Mouse (Mus musculus) neural tube, embryonic 12.5 days (tissue): ENCODE results near the gene Fbn1. TPM values are rescaled to one million over a fixed set of nuclear protein-coding genes. Genes with fewer than 3 reads are reported as not detected.
"Not testable (repeated sequence)": the region's sequence is repeated elsewhere in the genome, so short reads cannot be mapped to it uniquely, and the experiment has no call there.

Experiments
- ATAC-seq: fragments of 200-750 bp; cut with Nextera tagmentation; 2 replicates; pipeline ENCODE4 v1.8.0; 2017; ENCODE audit warnings: low read depth, mild to moderate bottlenecking, moderate TSS enrichment, moderate library complexity; ENCODE audit not compliant: low FRiP score
- H3K27ac ChIP-seq: fragments of 300-500 bp; sonication (generic); 2 replicates; pipeline ENCODE4 v1.5.1; 2016
- H3K27me3 ChIP-seq: fragments of 300-500 bp; sonication (generic); replicated peaks from 2 replicates; pipeline ENCODE4 v1.6.1; 2016; ENCODE audit warnings: mild to moderate bottlenecking
- H3K36me3 ChIP-seq: fragments of 300-500 bp; sonication (generic); 2 replicates; pipeline ENCODE4 v1.6.1; 2016; ENCODE audit warnings: mild to moderate bottlenecking
- H3K4me1 ChIP-seq: fragments of 300-500 bp; sonication (generic); 2 replicates; pipeline ENCODE4 v1.6.1; 2016
- H3K4me2 ChIP-seq: fragments of 300-500 bp; sonication (generic); replicated peaks from 2 replicates; pipeline ENCODE4 v1.6.1; 2016; ENCODE audit warnings: mild to moderate bottlenecking
- H3K4me3 ChIP-seq: fragments of 300-500 bp; sonication (generic); 2 replicates; pipeline ENCODE4 v1.5.1; 2016
- H3K9ac ChIP-seq: fragments of 300-500 bp; sonication (generic); 2 replicates; pipeline ENCODE4 v1.6.1; 2016; ENCODE audit warnings: mild to moderate bottlenecking
- H3K9me3 ChIP-seq: fragments of 300-500 bp; sonication (generic); 2 replicates; pipeline ENCODE4 v1.6.1; 2016; ENCODE audit warnings: mild to moderate bottlenecking
- WGBS: fragments of 180-500 bp; shearing (Covaris S2); methylation state at CpG from one replicate; pipeline ENCODE4 v1.1.7; 2016; 5-methylcytosine and 5-hydroxymethylcytosine counted together
- polyA plus RNA-seq: library from polyadenylated mRNA; unstranded; fragments of >200 nt; fragmentation: Nextera tagmentation; extraction: Ambion mirVana; gene quantifications from 2 replicates; pipeline ENCODE4 v1.2.1, GENCODE M21; 2016

Gene Fbn1
- polyA plus RNA-seq, 1 experiment from 2014 or later = 6.8 TPM

GRCm38 (mm10) chr2:125293969-125294491 is 213.8 kb downstream of the Fbn1 start:
- no peak for ATAC-seq
- Histone ChIP-seq H3K4me2 (no peak overlapping the region), H3K36me3 (no peaks in the 10 kb centered on the region), H3K27me3 (no peaks in the 10 kb centered on the region), H3K4me1 (no peaks in the 10 kb centered on the region), H3K4me3 (no peak overlapping the region), H3K27ac (no peak overlapping the region), H3K9ac (no peak overlapping the region), H3K9me3 (no peaks in the 10 kb centered on the region)
- 88% methylated on average over 5 of the region's 5 CpGs for WGBS

GRCm38 (mm10) chr2:125292616-125293015 is 215.2 kb downstream of the Fbn1 start:
- no peak for ATAC-seq
- 84% methylated on average over 7 of the region's 7 CpGs for WGBS
- Histone ChIP-seq H3K9me3 (no peaks in the 10 kb centered on the region), H3K27ac (no peak overlapping the region), H3K4me2 (no peak overlapping the region), H3K4me3 (no peak overlapping the region), H3K27me3 (no peaks in the 10 kb centered on the region), H3K4me1 (no peaks in the 10 kb centered on the region), H3K36me3 (no peaks in the 10 kb centered on the region), H3K9ac (no peak overlapping the region)

- H3K36me3 ChIP-seq = no peaks in the 10 kb centered on the region
- no peaks in the 10 kb centered on the region for H3K4me1 ChIP-seq
- H3K27me3 ChIP-seq = no peaks in the 10 kb centered on the region
- no peak overlapping the region for H3K4me2 ChIP-seq
- no peak overlapping the region for H3K27ac ChIP-seq
- 98% methylated on average over 1 of the region's 1 CpGs for WGBS
- H3K4me3 ChIP-seq = no peak overlapping the region
- ATAC-seq = no peak
- H3K9ac ChIP-seq = no peak overlapping the region
- no peaks in the 10 kb centered on the region for H3K9me3 ChIP-seq
Measured at GRCm38 (mm10) chr2:125291101-125291500, 216.7 kb downstream of the Fbn1 start.

GRCm38 (mm10) chr2:125290197-125290965 is 217.4 kb downstream of the Fbn1 start:
- 67% methylated on average over 10 of the region's 10 CpGs for WGBS
- H3K27ac ChIP-seq = no peak overlapping the region
- no peak for ATAC-seq
- H3K36me3 ChIP-seq = no peaks in the 10 kb centered on the region
- H3K4me3 ChIP-seq = no peak overlapping the region
- H3K9me3 ChIP-seq = no peaks in the 10 kb centered on the region
- H3K4me2 ChIP-seq = no peak overlapping the region
- no peaks in the 10 kb centered on the region for H3K4me1 ChIP-seq
- H3K9ac ChIP-seq = no peak overlapping the region
- no peaks in the 10 kb centered on the region for H3K27me3 ChIP-seq

GRCm38 (mm10) chr2:125285777-125286176 is 222.0 kb downstream of the Fbn1 start:
- Histone ChIP-seq H3K27ac (no peak overlapping the region), H3K27me3 (no peaks in the 10 kb centered on the region), H3K4me1 (no peaks in the 10 kb centered on the region), H3K36me3 (no peaks in the 10 kb centered on the region), H3K9ac (no peak overlapping the region), H3K9me3 (no peaks in the 10 kb centered on the region), H3K4me2 (no peak overlapping the region), H3K4me3 (no peak overlapping the region)
- WGBS = 81% methylated on average over 4 of the region's 4 CpGs
- ATAC-seq = no peak

GRCm38 (mm10) chr2:125282334-125283206 is 225.2 kb downstream of the Fbn1 start:
- 69% methylated on average over 14 of the region's 14 CpGs for WGBS
- Histone ChIP-seq H3K4me1 (no peaks in the 10 kb centered on the region), H3K4me3 (no peak overlapping the region), H3K27ac (no peak overlapping the region), H3K27me3 (no peaks in the 10 kb centered on the region), H3K36me3 (no peaks in the 10 kb centered on the region), H3K9me3 (no peaks in the 10 kb centered on the region), H3K9ac (no peak overlapping the region), H3K4me2 (no peak overlapping the region)
- no peak for ATAC-seq

- H3K4me1 ChIP-seq, ATAC-seq: not testable (repeated sequence)
- WGBS = 86% methylated on average over 9 of the region's 9 CpGs
Measured at GRCm38 (mm10) chr2:125279995-125280394, 227.8 kb downstream of the Fbn1 start.

GRCm38 (mm10) chr2:125278474-125278873 is 229.3 kb downstream of the Fbn1 start:
- Histone ChIP-seq H3K4me1 (no peaks in the 10 kb centered on the region), H3K9ac (no peak overlapping the region), H3K27ac (no peak overlapping the region), H3K4me2 (no peak overlapping the region), H3K9me3 (no peaks in the 10 kb centered on the region), H3K36me3 (no peaks in the 10 kb centered on the region), H3K4me3 (no peak overlapping the region), H3K27me3 (no peaks in the 10 kb centered on the region)
- 70% methylated on average over 7 of the region's 7 CpGs for WGBS
- no peak for ATAC-seq

More at GRCm38 (mm10) chr2:125279995-125280394, 227.8 kb downstream of the Fbn1 start:
- not testable (repeated sequence) for H3K9ac ChIP-seq, H3K9me3 ChIP-seq, H3K27me3 ChIP-seq, H3K27ac ChIP-seq, H3K4me3 ChIP-seq, H3K36me3 ChIP-seq, H3K4me2 ChIP-seq

- Histone ChIP-seq H3K9me3 (no peaks in the 10 kb centered on the region), H3K4me1 (no peaks in the 10 kb centered on the region), H3K36me3 (no peaks in the 10 kb centered on the region), H3K4me2 (no peak overlapping the region), H3K4me3 (no peak overlapping the region), H3K9ac (no peak overlapping the region), H3K27ac (no peak overlapping the region), H3K27me3 (no peaks in the 10 kb centered on the region)
- WGBS = 88% methylated on average over 5 of the region's 5 CpGs
- no peak for ATAC-seq
Measured at GRCm38 (mm10) chr2:125276692-125277091, 231.1 kb downstream of the Fbn1 start.

GRCm38 (mm10) chr2:125275617-125276016 is 232.2 kb downstream of the Fbn1 start:
- H3K27ac ChIP-seq = no peak overlapping the region
- no peak overlapping the region for H3K4me3 ChIP-seq
- no peak for ATAC-seq
- no peaks in the 10 kb centered on the region for H3K36me3 ChIP-seq
- H3K4me2 ChIP-seq = no peak overlapping the region
- no peaks in the 10 kb centered on the region for H3K27me3 ChIP-seq
- no peaks in the 10 kb centered on the region for H3K4me1 ChIP-seq
- no peaks in the 10 kb centered on the region for H3K9me3 ChIP-seq
- no peak overlapping the region for H3K9ac ChIP-seq
- 74% methylated on average over 5 of the region's 5 CpGs for WGBS

- Histone ChIP-seq H3K4me3 (no peak overlapping the region), H3K9me3 (no peaks in the 10 kb centered on the region), H3K36me3 (no peaks in the 10 kb centered on the region), H3K4me2 (no peak overlapping the region), H3K4me1 (no peaks in the 10 kb centered on the region), H3K27ac (no peak overlapping the region), H3K27me3 (no peaks in the 10 kb centered on the region), H3K9ac (no peak overlapping the region)
- 77% methylated on average over 1 of the region's 1 CpGs for WGBS
- no peak for ATAC-seq
Measured at GRCm38 (mm10) chr2:125268876-125269275, 238.9 kb downstream of the Fbn1 start.

GRCm38 (mm10) chr2:125263753-125264152 is 244.0 kb downstream of the Fbn1 start:
- Histone ChIP-seq H3K9ac (no peak overlapping the region), H3K4me3 (no peak overlapping the region), H3K9me3 (no peaks in the 10 kb centered on the region), H3K36me3 (peaks cover 4% of the 10 kb centered on the region; the same call in 1 of the 2 replicates), H3K4me1 (0 out of 2 replicates have a peak, but pooled peaks cover 4% of the 10 kb centered on the region), H3K27ac (no peak overlapping the region), H3K4me2 (no peak overlapping the region), H3K27me3 (no peaks in the 10 kb centered on the region)
- WGBS = 19% methylated on average over 9 of the region's 9 CpGs
- no peak for ATAC-seq
